Mouse (Mus musculus) heart, postnatal 0 days (tissue): Measurements from ENCODE around the gene Ttc17. TPM values are rescaled to one million over a fixed set of nuclear protein-coding genes. Genes with fewer than 3 reads are reported as not detected.

ENCODE experiments used
- ATAC-seq: fragments of 200-750 bp; cut with Nextera tagmentation; 2 replicates; pipeline ENCODE4 v1.8.0; 2017; ENCODE audit warnings: low read depth, moderate number of reproducible peaks, moderate library complexity; ENCODE audit not compliant: insufficient read depth
- DNase-seq: peaks from one replicate; pipeline ENCODE4 v3.0.0-alpha.2; 2016; ENCODE audit warnings: low spot score
- H3K27ac ChIP-seq: fragments of 300-500 bp; sonication (generic); 2 replicates; pipeline ENCODE4 v1.5.1; 2014; ENCODE audit warnings: low read depth, mild to moderate bottlenecking
- H3K27me3 ChIP-seq: fragments of 300-500 bp; sonication (generic); 2 replicates; pipeline ENCODE4 v1.6.1; 2014; ENCODE audit warnings: low read length, mixed read lengths; ENCODE audit not compliant: control insufficient read depth, insufficient read depth
- H3K36me3 ChIP-seq: fragments of 300-500 bp; sonication (generic); replicated peaks from 2 replicates; pipeline ENCODE4 v1.6.1; 2014; ENCODE audit warnings: low read length, mixed read lengths; ENCODE audit not compliant: control insufficient read depth, insufficient read depth
- H3K4me1 ChIP-seq: fragments of 300-500 bp; sonication (generic); 2 replicates; pipeline ENCODE4 v1.6.1; 2014; ENCODE audit warnings: antibody characterized with exemption; ENCODE audit not compliant: control insufficient read depth, insufficient read depth
- H3K4me2 ChIP-seq: fragments of 300-500 bp; sonication (generic); 2 replicates; pipeline ENCODE4 v1.6.1; 2014; ENCODE audit warnings: low read depth, mild to moderate bottlenecking, low read length, moderate library complexity
- H3K4me3 ChIP-seq: fragments of 300-500 bp; sonication (generic); 2 replicates; pipeline ENCODE4 v1.5.1; 2014; ENCODE audit warnings: low read depth, low read length
- H3K9ac ChIP-seq: fragments of 300-500 bp; sonication (generic); replicated peaks from 2 replicates; pipeline ENCODE4 v1.6.1; 2014; ENCODE audit warnings: low read depth, low read length, mixed read lengths
- H3K9me3 ChIP-seq: fragments of 300-500 bp; sonication (generic); replicated peaks from 2 replicates; pipeline ENCODE4 v1.6.1; 2016; ENCODE audit warnings: low read length; ENCODE audit not compliant: control insufficient read depth
- CTCF ChIP-seq: IDR thresholded peaks from 2 replicates; pipeline ENCODE4 v1.5.1; 2016; ENCODE audit warnings: antibody characterized with exemption, control low read depth, low read depth
- EP300 ChIP-seq: IDR thresholded peaks from 2 replicates; pipeline ENCODE4 v1.6.1; 2016; ENCODE audit warnings: antibody characterized with exemption, low read depth
- WGBS: fragments of 180-500 bp; shearing (Covaris S2); extraction: QIAGEN DNeasy Blood & Tissue Kit; methylation state at CpG from one replicate; pipeline ENCODE4 v1.1.7; 2014; 5-methylcytosine and 5-hydroxymethylcytosine counted together
- polyA plus RNA-seq: library from polyadenylated mRNA; unstranded; fragments of >200 nt; fragmentation: Nextera tagmentation; extraction: Ambion mirVana; gene quantifications from 2 replicates; pipeline ENCODE4 v1.2.1, GENCODE M21; 2015
- total RNA-seq: library from RNA; depleted of rRNA; stranded (reverse); fragments of >200 nt; gene quantifications from 2 replicates; pipeline ENCODE4 v1.2.3, GENCODE M21; 2014; ENCODE audit warnings: low replicate concordance

Gene Ttc17
- total and polyA plus RNA-seq, 2 experiments from 2014 or later, result 12.3 to 13.7 TPM

- WGBS, result under 1% methylated on average over 61 of the region's 72 CpGs
These were observed 133.1 kb downstream of the Ttc17 start for GRCm38 (mm10) chr2:94273154-94274021.

GRCm38 (mm10) chr2:94271176-94271575 is 135.3 kb downstream of the Ttc17 start:
- no peak for TF ChIP-seq EP300
- no peak for TF ChIP-seq CTCF
- Histone ChIP-seq H3K9me3 (no peaks in the 10 kb centered on the region), H3K4me1 (peaks cover 23% of the 10 kb centered on the region), H3K9ac (no peak overlapping the region), H3K4me2 (no peak overlapping the region), H3K27me3 (peaks cover 23% of the 10 kb centered on the region), H3K4me3 (no peak overlapping the region), H3K36me3 (no peaks in the 10 kb centered on the region), H3K27ac (no peak overlapping the region)
- no peak for DNase-seq
- WGBS, result 90% methylated on average over 10 of the region's 10 CpGs
- no peak for ATAC-seq

More at GRCm38 (mm10) chr2:94273154-94274021, 133.1 kb downstream of the Ttc17 start:
- ATAC-seq (peak; percentile 88), DNase-seq (peak; percentile 59)
- Histone ChIP-seq H3K27ac (peak overlapping the region; percentile 41), H3K36me3 (no peaks in the 10 kb centered on the region), H3K4me3 (peak overlapping the region; percentile 53), H3K4me1 (peaks cover 16% of the 10 kb centered on the region), H3K9me3 (no peaks in the 10 kb centered on the region), H3K27me3 (peaks cover 23% of the 10 kb centered on the region), H3K4me2 (peak overlapping the region; percentile 93), H3K9ac (peak overlapping the region; percentile 36)
- no peak for TF ChIP-seq CTCF
- TF ChIP-seq EP300, result no peak

- no peak for TF ChIP-seq EP300
- no peak for TF ChIP-seq CTCF
- H3K36me3 ChIP-seq, result no peaks in the 10 kb centered on the region
- peak overlapping the region; percentile 33; the same call in 1 of the 2 replicates for H3K27ac ChIP-seq
- ATAC-seq (no peak), DNase-seq (no peak)
- H3K27me3 ChIP-seq, result 0 out of 2 replicates have a peak, but pooled peaks cover 13% of the 10 kb centered on the region
- H3K4me3 ChIP-seq, result no peak overlapping the region
- no peak overlapping the region for H3K9ac ChIP-seq
- peaks cover 29% of the 10 kb centered on the region for H3K4me1 ChIP-seq
- no peak overlapping the region for H3K4me2 ChIP-seq
- WGBS, result 58% methylated on average over 8 of the region's 8 CpGs
- H3K9me3 ChIP-seq, result no peaks in the 10 kb centered on the region
These were observed 137.7 kb downstream of the Ttc17 start for GRCm38 (mm10) chr2:94268835-94269234.

GRCm38 (mm10) chr2:94267213-94267850 is 139.2 kb downstream of the Ttc17 start:
- no peak overlapping the region for H3K4me3 ChIP-seq
- no peak for TF ChIP-seq EP300
- no peak for TF ChIP-seq CTCF
- DNase-seq (no peak), ATAC-seq (no peak)
- no peaks in the 10 kb centered on the region for H3K9me3 ChIP-seq
- no peak overlapping the region for H3K9ac ChIP-seq
- WGBS, result 40% methylated on average over 4 of the region's 4 CpGs
- no peak overlapping the region for H3K27ac ChIP-seq
- H3K27me3 ChIP-seq, result 0 out of 2 replicates have a peak, but pooled peaks cover 2% of the 10 kb centered on the region
- peaks cover 24% of the 10 kb centered on the region for H3K4me1 ChIP-seq
- no peak overlapping the region for H3K4me2 ChIP-seq
- no peaks in the 10 kb centered on the region for H3K36me3 ChIP-seq

- no peak for ATAC-seq
These were observed 139.9 kb downstream of the Ttc17 start for GRCm38 (mm10) chr2:94266381-94267160.

More at GRCm38 (mm10) chr2:94266381-94267160, 139.9 kb downstream of the Ttc17 start:
- Histone ChIP-seq H3K27me3 (no peaks in the 10 kb centered on the region), H3K36me3 (no peaks in the 10 kb centered on the region), H3K9me3 (no peaks in the 10 kb centered on the region), H3K4me3 (no peak overlapping the region), H3K4me2 (no peak overlapping the region), H3K4me1 (peaks cover 24% of the 10 kb centered on the region), H3K9ac (no peak overlapping the region), H3K27ac (no peak overlapping the region)
- 40% methylated on average over 7 of the region's 7 CpGs for WGBS
- DNase-seq, result no peak
- TF ChIP-seq CTCF (no peak), EP300 (no peak)
